Mouse (Mus musculus) monocyte, adult 2 months (primary cell): Measurements from ENCODE around the gene Ak2.

Experiments used
- DNase-seq, 2 experiments: peaks; one replicate each; pipeline ENCODE4 v3.0.0; 2022; ENCODE audit warnings: low spot score in 2 of 2, low read depth in 1 of 2

The Ak2 gene

GRCm38 (mm10) chr4:129035851-129036445 lies 44.2 kb downstream of the Ak2 start:
- DNase-seq = no peak

- DNase-seq = no peak
Measured at GRCm38 (mm10) chr4:129047721-129048421, 56.1 kb downstream of the Ak2 start.

GRCm38 (mm10) chr4:129048501-129049305 lies 56.9 kb downstream of the Ak2 start:
- DNase-seq = peak in 1 of 2 experiments; percentile 58

GRCm38 (mm10) chr4:129049306-129050011 lies 57.7 kb downstream of the Ak2 start:
- no peak for DNase-seq

- no peak for DNase-seq
Measured at GRCm38 (mm10) chr4:129050365-129050764, 58.6 kb downstream of the Ak2 start.

GRCm38 (mm10) chr4:129050901-129051417 lies 59.2 kb downstream of the Ak2 start:
- DNase-seq = no peak

GRCm38 (mm10) chr4:129051461-129052183 lies 59.9 kb downstream of the Ak2 start:
- no peak for DNase-seq

- DNase-seq = no peak
Measured at GRCm38 (mm10) chr4:129054757-129055156, 63.0 kb downstream of the Ak2 start.

GRCm38 (mm10) chr4:129055562-129055961 lies 63.8 kb downstream of the Ak2 start:
- no peak for DNase-seq

GRCm38 (mm10) chr4:129057533-129058206 lies 65.9 kb downstream of the Ak2 start:
- DNase-seq = peak; percentile 86 to 95

GRCm38 (mm10) chr4:129058207-129059092 lies 66.7 kb downstream of the Ak2 start, which contains the start of gene Rnf19b:
Gene Rnf19b (plus strand): TSS chr4:129058271.
- DNase-seq = no peak

- DNase-seq = no peak
Measured at GRCm38 (mm10) chr4:129059125-129059551, 67.4 kb downstream of the Ak2 start.

GRCm38 (mm10) chr4:129059922-129060321 lies 68.2 kb downstream of the Ak2 start:
- no peak for DNase-seq
